Mouse (Mus musculus) lung, embryonic 15.5 days (tissue): Measurements from ENCODE around the gene BC067074. TPM values are rescaled to one million over a fixed set of nuclear protein-coding genes. Genes with fewer than 3 reads are reported as not detected.

Source experiments
- ATAC-seq: fragments of 200-750 bp; cut with Nextera tagmentation; 2 replicates; pipeline ENCODE4 v1.8.0; 2017; ENCODE audit warnings: moderate number of reproducible peaks, borderline replicate concordance; ENCODE audit not compliant: low FRiP score, low TSS enrichment; ENCODE audit errors: extremely low read depth
- H3K27ac ChIP-seq: fragments of 300-500 bp; sonication (generic); 2 replicates; pipeline ENCODE4 v1.5.1; 2015; ENCODE audit warnings: moderate library complexity, mild to moderate bottlenecking, inconsistent platforms
- H3K27me3 ChIP-seq: fragments of 300-500 bp; sonication (generic); 2 replicates; pipeline ENCODE4 v1.6.1; 2015; ENCODE audit warnings: inconsistent platforms
- H3K36me3 ChIP-seq: fragments of 300-500 bp; sonication (generic); 2 replicates; pipeline ENCODE4 v1.6.1; 2015; ENCODE audit warnings: inconsistent platforms
- H3K4me1 ChIP-seq: fragments of 300-500 bp; sonication (generic); 2 replicates; pipeline ENCODE4 v1.6.1; 2015; ENCODE audit warnings: inconsistent platforms
- H3K4me2 ChIP-seq: fragments of 300-500 bp; sonication (generic); 2 replicates; pipeline ENCODE4 v1.6.1; 2015; ENCODE audit warnings: inconsistent platforms, mild to moderate bottlenecking, moderate library complexity
- H3K4me3 ChIP-seq: fragments of 300-500 bp; sonication (generic); 2 replicates; pipeline ENCODE4 v1.5.1; 2015; ENCODE audit warnings: mild to moderate bottlenecking, inconsistent platforms
- H3K9ac ChIP-seq: fragments of 300-500 bp; sonication (generic); 2 replicates; pipeline ENCODE4 v1.6.1; 2015; ENCODE audit warnings: inconsistent platforms
- H3K9me3 ChIP-seq: fragments of 300-500 bp; sonication (generic); 2 replicates; pipeline ENCODE4 v1.6.1; 2016; ENCODE audit warnings: inconsistent platforms
- whole genome bisulfite sequencing: fragments of 180-500 bp; shearing (Covaris S2); methylation state at CpG from one replicate; pipeline ENCODE4 v1.1.7; 2015; 5-methylcytosine and 5-hydroxymethylcytosine counted together
- polyA plus RNA-seq: library from polyadenylated mRNA; unstranded; fragments of >200 nt; fragmentation: Nextera tagmentation; extraction: Ambion mirVana; gene quantifications from 2 replicates; pipeline ENCODE4 v1.2.1, GENCODE M21; 2015

Gene BC067074
- polyA plus RNA-seq, 1 experiment from 2014 or later, result 6.7 TPM

DNA sequence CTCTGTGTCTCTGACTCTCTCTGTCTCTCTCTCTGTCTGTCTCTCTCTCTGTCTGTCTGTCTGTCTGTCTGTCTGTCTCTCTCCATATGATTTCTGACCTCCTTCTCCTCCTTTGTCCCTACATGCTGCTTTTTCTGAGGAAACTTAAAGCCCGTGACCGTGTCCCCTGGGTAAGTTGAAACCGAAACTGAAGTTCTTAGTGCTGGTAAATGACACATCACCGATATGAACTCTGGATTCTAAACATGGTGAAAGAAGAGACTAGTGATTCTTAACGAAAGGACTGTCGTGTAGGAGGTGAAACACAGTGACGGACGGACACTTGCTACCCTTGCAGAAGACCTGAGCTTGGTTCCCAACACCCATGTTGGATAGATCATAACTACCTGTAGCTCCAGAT, 21.8 kb upstream of the BC067074 start:
- Histone ChIP-seq H3K9me3 (no peaks in the 10 kb centered on the region), H3K36me3 (no peaks in the 10 kb centered on the region), H3K9ac (no peak overlapping the region), H3K27ac (no peak overlapping the region), H3K27me3 (no peaks in the 10 kb centered on the region), H3K4me1 (no peaks in the 10 kb centered on the region), H3K4me3 (no peak overlapping the region), H3K4me2 (no peak overlapping the region)
- 92% methylated on average over 8 of the region's 8 CpGs for WGBS
- ATAC-seq, result no peak

- Histone ChIP-seq H3K9me3 (no peaks in the 10 kb centered on the region), H3K27me3 (no peaks in the 10 kb centered on the region), H3K27ac (no peak overlapping the region), H3K4me2 (no peak overlapping the region), H3K9ac (no peak overlapping the region), H3K4me3 (no peak overlapping the region), H3K36me3 (no peaks in the 10 kb centered on the region), H3K4me1 (no peaks in the 10 kb centered on the region)
- WGBS, result 71% methylated on average over 7 of the region's 7 CpGs
- ATAC-seq, result no peak
Measured at GRCm38 (mm10) chr13:113287141-113287540, 5.8 kb upstream of the BC067074 start.

- H3K27ac ChIP-seq, result no peak overlapping the region
- no peak overlapping the region for H3K4me3 ChIP-seq
- WGBS, result 78% methylated on average over 7 of the region's 7 CpGs
- no peaks in the 10 kb centered on the region for H3K9me3 ChIP-seq
- H3K4me1 ChIP-seq, result 0 out of 2 replicates have a peak, but pooled peaks cover 2% of the 10 kb centered on the region
- no peak for ATAC-seq
- H3K36me3 ChIP-seq, result no peaks in the 10 kb centered on the region
- no peaks in the 10 kb centered on the region for H3K27me3 ChIP-seq
- H3K9ac ChIP-seq, result no peak overlapping the region
- H3K4me2 ChIP-seq, result no peak overlapping the region
Measured at GRCm38 (mm10) chr13:113288210-113289197, 4.5 kb upstream of the BC067074 start.

- no peaks in the 10 kb centered on the region for H3K36me3 ChIP-seq
- H3K27ac ChIP-seq, result no peak overlapping the region
- no peak overlapping the region for H3K4me3 ChIP-seq
- H3K27me3 ChIP-seq, result no peaks in the 10 kb centered on the region
- H3K9me3 ChIP-seq, result no peaks in the 10 kb centered on the region
- ATAC-seq, result no peak
- no peak overlapping the region for H3K4me2 ChIP-seq
- no peak overlapping the region for H3K9ac ChIP-seq
- H3K4me1 ChIP-seq, result peaks cover 8% of the 10 kb centered on the region
- 82% methylated on average over 4 of the region's 4 CpGs for WGBS
Measured at GRCm38 (mm10) chr13:113289760-113290159, 3.2 kb upstream of the BC067074 start.

GRCm38 (mm10) chr13:113292001-113292400, 958 bp upstream of the BC067074 start:
- Histone ChIP-seq H3K4me2 (no peak overlapping the region), H3K9ac (no peak overlapping the region), H3K27me3 (no peaks in the 10 kb centered on the region), H3K36me3 (no peaks in the 10 kb centered on the region), H3K27ac (no peak overlapping the region), H3K9me3 (no peaks in the 10 kb centered on the region), H3K4me3 (no peak overlapping the region), H3K4me1 (peaks cover 8% of the 10 kb centered on the region)
- WGBS, result 80% methylated on average over 8 of the region's 8 CpGs
- ATAC-seq, result no peak

- Histone ChIP-seq H3K4me1 (peaks cover 8% of the 10 kb centered on the region), H3K9me3 (no peaks in the 10 kb centered on the region), H3K4me3 (peak overlapping the region; percentile 69), H3K9ac (peak overlapping the region; percentile 78; the same call in 1 of the 2 replicates), H3K27ac (no peak overlapping the region), H3K36me3 (no peaks in the 10 kb centered on the region), H3K27me3 (no peaks in the 10 kb centered on the region), H3K4me2 (peak overlapping the region; percentile 93)
- WGBS, result 53% methylated on average over 11 of the region's 11 CpGs
- ATAC-seq, result no peak
Measured at GRCm38 (mm10) chr13:113293707-113294432, 911 bp downstream of the BC067074 start.

- no peak overlapping the region for H3K27ac ChIP-seq
- WGBS, result 68% methylated on average over 10 of the region's 10 CpGs
- no peak for ATAC-seq
Measured at GRCm38 (mm10) chr13:113295817-113296485, 3.0 kb downstream of the BC067074 start.

GRCm38 (mm10) chr13:113306581-113306980, 13.6 kb downstream of the BC067074 start:
- no peak overlapping the region for H3K4me3 ChIP-seq
- H3K9ac ChIP-seq, result no peak overlapping the region
- no peak for ATAC-seq
- H3K4me1 ChIP-seq, result no peaks in the 10 kb centered on the region
- H3K27me3 ChIP-seq, result no peaks in the 10 kb centered on the region
- no peak overlapping the region for H3K4me2 ChIP-seq
- no peak overlapping the region for H3K27ac ChIP-seq
- no peaks in the 10 kb centered on the region for H3K36me3 ChIP-seq
- WGBS, result 68% methylated on average over 4 of the region's 4 CpGs
- H3K9me3 ChIP-seq, result no peaks in the 10 kb centered on the region

More at GRCm38 (mm10) chr13:113295817-113296485, 3.0 kb downstream of the BC067074 start:
- Histone ChIP-seq H3K9ac (no peak overlapping the region), H3K27me3 (no peaks in the 10 kb centered on the region), H3K36me3 (no peaks in the 10 kb centered on the region), H3K4me3 (no peak overlapping the region), H3K4me1 (peaks cover 8% of the 10 kb centered on the region), H3K4me2 (no peak overlapping the region), H3K9me3 (no peaks in the 10 kb centered on the region)

- H3K9me3 ChIP-seq, result no peaks in the 10 kb centered on the region
- no peak overlapping the region for H3K4me3 ChIP-seq
- H3K36me3 ChIP-seq, result no peaks in the 10 kb centered on the region
- H3K27me3 ChIP-seq, result no peaks in the 10 kb centered on the region
- no peak overlapping the region for H3K9ac ChIP-seq
- 74% methylated on average over 5 of the region's 5 CpGs for WGBS
- H3K4me2 ChIP-seq, result no peak overlapping the region
- H3K27ac ChIP-seq, result no peak overlapping the region
- no peak for ATAC-seq
- no peaks in the 10 kb centered on the region for H3K4me1 ChIP-seq
Measured at GRCm38 (mm10) chr13:113319588-113319987, 26.6 kb downstream of the BC067074 start.

DNA sequence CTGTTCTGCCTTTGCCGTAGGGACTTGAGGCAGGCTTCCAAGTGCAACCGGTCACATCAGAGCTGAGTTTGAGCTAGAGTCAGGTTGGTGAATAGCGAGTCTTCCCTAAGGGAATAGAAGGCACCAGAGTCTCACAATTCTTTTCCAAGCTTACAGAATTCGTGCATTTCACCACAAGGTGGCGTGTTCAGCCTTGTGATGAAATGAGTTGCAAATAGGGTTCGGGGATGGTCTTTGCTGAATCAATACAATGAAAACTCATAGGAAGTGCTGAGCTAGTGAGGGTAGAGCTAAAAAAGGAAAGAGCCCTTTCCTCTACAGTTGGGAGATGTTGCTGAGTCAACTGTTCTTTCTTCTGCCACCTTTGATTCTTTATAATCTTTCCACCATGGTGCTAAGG, 29.0 kb downstream of the BC067074 start:
- H3K27ac ChIP-seq, result no peak overlapping the region
- H3K4me2 ChIP-seq, result no peak overlapping the region
- ATAC-seq, result peak; percentile 23; the same call in 1 of the 2 replicates
- H3K4me1 ChIP-seq, result no peaks in the 10 kb centered on the region
- 16% methylated on average over 6 of the region's 6 CpGs for whole genome bisulfite sequencing
- H3K9me3 ChIP-seq, result no peaks in the 10 kb centered on the region
- H3K27me3 ChIP-seq, result no peaks in the 10 kb centered on the region
- H3K9ac ChIP-seq, result no peak overlapping the region
- H3K36me3 ChIP-seq, result no peaks in the 10 kb centered on the region
- H3K4me3 ChIP-seq, result no peak overlapping the region

- no peak for ATAC-seq
- H3K4me1 ChIP-seq, result no peaks in the 10 kb centered on the region
- no peak overlapping the region for H3K4me2 ChIP-seq
- no peak overlapping the region for H3K27ac ChIP-seq
- no peaks in the 10 kb centered on the region for H3K27me3 ChIP-seq
- H3K9ac ChIP-seq, result no peak overlapping the region
- H3K36me3 ChIP-seq, result no peaks in the 10 kb centered on the region
- no peaks in the 10 kb centered on the region for H3K9me3 ChIP-seq
- 84% methylated on average over 3 of the region's 3 CpGs for WGBS
- H3K4me3 ChIP-seq, result no peak overlapping the region
Measured at GRCm38 (mm10) chr13:113324241-113324640, 31.3 kb downstream of the BC067074 start.
